Mouse (Mus musculus): ENCODE measurements around the gene Rps12.
"Not testable (repeated sequence)": the region's sequence is repeated elsewhere in the genome, so short reads cannot be mapped to it uniquely, and the experiment has no call there.

Gene Rps12

GRCm38 (mm10) chr10:23787062-23787821, at the start of gene Rps12:
TSS of gene Rps12 (minus strand) at chr10:23787275.
- DNase-seq (ENCODE audit: low spot score), result peak; percentile 99

GRCm38 (mm10) chr10:23836003-23836964, 49.2 kb upstream of the Rps12 start:
- no peak for DNase-seq (ENCODE audit: low spot score)

DNA sequence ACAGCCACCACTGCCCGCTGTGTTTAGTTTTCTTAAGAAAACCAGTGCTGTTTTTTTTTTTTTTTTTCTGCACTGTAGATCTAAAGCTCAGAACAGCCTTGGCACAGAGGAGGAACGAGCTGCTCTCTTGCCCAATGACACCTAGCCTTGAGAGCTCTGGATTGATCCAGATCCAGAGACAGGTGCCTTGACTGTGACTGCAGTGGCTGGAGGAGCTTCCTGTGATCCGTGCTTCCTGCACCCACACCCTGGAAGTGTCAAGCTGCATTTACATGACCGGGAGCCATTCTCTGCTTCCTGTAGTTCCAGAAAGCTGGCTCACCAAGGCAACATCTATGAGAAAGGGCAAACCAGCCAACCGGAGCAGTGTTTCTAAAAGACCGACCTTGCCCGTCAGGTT, 39.4 kb upstream of the Rps12 start:
- no peak for DNase-seq (ENCODE audit: low spot score)

- DNase-seq (ENCODE audit: low spot score), result no peak
Measured at GRCm38 (mm10) chr10:23816241-23816640, 29.2 kb upstream of the Rps12 start.

GRCm38 (mm10) chr10:23815168-23815567, 28.1 kb upstream of the Rps12 start:
- peak; percentile 71 for DNase-seq (ENCODE audit: low spot score)

DNA sequence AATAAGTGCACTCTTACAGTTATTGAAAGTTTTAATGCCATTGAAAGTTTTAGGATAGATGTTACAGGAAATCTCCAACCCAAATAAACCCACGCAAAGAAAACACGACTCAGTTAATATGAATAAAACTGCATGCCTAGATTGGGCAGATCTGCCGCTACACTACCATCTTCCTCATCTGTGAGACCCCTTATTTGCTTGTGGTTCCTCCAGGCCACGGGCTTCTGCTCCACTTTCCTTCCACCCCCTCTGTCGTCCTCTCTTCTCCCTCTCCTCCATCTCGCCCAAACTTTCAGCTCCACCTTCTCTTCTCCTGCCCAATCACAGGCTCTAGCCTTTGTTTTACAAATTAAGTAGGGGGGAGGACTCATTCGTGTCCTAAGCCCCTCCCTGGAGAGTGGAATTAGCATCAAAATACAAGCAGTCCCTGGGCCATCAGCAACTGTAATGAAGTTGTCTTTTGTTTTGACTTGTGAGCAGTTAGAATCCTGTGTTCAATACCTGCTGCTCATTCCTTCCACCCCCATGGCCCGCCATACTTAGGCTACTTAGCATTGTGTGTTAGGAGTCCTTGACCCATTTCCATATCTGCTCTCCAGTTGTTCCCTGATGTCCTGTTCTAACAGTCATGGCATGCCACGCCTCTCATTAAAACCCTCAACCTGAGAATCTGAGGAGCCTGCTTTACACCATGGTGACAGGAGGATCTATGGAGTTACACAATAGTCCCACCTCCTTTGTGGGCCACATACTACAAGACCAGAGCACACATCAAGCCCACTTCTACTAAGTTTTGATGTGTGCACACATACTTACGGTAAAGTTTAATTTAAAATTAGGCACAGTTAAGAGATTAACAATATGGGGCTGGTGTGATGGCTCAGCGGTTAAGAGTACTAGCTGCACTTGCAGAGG, 26.0 kb upstream of the Rps12 start:
- DNase-seq (ENCODE audit: low spot score), result no peak

DNA sequence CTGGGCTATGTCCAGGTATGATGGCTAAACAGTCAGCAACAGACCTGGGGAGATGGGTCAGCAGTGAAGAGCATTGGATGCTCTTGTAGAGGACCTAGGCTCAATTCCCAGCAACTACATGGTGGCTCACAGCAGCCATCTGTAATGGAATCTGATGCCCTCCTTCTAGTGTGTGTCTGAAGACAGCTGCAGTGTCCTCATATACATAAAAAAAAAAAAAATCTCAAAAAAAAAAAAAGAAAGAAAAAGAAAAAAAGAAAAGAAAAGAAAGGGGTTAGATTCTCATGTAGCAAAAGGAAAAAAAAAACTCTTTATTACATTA, 25.3 kb upstream of the Rps12 start:
- DNase-seq (ENCODE audit: low spot score), result no peak

DNA sequence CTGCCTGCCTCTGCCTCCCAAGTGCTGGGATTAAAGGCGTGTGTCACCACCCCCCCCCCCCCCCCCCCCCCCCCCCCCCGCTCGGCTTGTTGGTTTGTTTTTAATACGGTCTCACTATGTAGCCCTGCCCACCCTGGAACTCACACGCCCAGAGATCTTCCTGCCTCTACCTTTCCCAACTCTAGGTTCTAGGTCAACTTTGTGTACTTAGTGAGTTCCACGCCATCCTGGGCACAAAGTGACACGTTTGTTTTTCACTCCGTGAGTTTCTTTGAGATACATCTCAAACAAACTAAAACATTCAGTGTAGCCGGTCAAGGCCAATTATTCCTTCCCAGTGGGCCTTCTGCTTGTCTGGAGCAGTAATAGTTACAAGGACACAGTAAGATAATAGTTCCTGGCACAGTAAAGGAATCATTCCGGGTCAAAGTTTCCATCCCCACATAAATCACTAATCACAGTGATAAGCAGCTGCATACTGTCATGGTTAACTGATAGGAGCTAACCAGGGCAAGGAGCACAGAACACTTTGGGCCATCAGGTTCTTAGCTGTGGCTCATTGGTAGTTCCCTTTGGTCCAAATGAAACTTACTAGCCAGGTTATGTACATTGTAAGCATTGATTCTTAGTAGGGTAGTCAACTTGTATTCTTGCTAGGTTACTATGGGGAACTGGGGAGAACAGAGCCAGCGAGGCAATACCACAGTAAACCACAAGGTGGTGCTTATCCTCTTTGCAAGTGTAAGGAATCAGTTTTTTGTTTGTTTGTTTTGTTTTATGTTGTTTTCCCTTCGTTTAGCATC, 24.8 kb upstream of the Rps12 start:
- DNase-seq (ENCODE audit: low spot score), result peak; percentile 68

DNA sequence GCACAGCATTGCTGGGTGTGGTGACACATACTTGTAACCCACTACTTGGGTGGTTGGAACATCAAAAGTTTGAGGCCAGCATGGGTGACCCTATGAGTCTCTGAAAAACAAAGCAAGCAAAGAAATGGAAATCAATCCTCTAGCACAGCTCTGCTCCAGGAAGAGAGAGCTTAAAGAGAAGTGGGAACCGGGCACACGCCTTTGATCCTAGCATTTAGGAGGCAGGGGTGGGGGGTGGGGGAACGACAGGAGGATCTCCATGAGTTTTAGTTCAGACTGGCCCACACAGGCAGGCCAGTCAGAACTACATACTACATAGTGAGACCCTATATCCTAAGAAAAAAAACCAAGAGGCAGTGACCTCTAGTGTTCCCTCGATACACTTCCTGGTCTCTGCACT, 19.1 kb upstream of the Rps12 start:
- DNase-seq (ENCODE audit: low spot score), result no peak

DNA sequence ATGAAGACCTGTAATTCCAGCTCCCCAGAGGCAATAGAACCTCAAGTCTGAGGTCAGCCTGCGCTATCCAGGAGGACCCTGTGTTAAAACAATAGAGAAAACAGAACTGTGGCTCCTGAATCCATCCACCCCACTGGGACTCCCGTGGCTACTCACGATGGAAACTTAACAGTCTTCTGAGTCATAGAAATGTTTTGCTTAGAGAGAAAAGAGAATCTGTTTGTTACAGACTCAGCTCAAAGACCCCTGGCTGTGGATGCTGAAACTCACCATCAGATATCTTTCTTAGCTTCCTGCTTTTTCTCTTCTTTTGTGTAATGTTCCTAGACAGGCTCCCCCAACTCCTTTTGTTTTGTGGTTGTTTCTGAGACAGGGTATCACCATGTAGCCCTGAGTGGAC, 17.6 kb upstream of the Rps12 start:
- no peak for DNase-seq (ENCODE audit: low spot score)

DNA sequence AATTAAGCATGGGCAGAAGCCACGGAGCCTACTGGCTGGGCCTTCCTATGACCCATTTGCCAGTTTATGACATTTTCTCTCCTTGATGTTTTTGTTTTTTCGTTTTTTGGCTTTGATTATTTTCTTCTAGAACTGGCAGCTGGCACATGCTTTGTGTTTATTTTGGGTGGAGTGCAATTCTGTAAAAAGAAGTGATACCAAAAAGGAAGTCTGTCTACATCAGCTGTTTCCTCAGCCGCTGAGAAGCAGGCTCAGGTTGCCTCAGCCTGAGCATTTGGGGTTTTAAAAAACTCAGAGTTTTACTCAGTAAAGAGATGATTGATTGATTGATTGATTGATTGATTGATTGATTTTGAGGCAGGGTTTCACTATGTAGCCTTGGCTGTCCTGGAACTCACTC, 15.8 kb upstream of the Rps12 start:
- DNase-seq (ENCODE audit: low spot score), result no peak

- DNase-seq (ENCODE audit: low spot score), result no peak
Measured at GRCm38 (mm10) chr10:23799933-23800332, 12.9 kb upstream of the Rps12 start.

DNA sequence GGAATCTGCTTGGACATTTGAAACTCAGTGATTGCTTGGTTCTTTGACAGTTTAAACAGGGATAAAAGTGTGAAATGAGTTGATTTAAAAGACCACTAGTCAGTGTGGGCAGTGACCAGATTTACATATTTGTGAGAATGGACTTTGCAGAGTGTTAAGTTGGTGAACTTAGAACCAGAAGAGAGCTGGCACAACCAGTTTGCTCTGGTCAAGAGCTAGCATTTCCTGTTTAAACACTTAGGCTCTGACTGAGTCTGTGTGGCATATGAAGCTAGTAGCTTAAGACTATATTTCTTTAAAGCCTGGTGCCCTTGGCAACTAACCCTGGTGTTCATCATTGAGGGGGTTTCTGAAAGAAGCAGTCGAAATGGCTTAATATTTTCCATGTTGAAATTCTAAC, 11.1 kb upstream of the Rps12 start:
- DNase-seq (ENCODE audit: low spot score), result no peak

DNA sequence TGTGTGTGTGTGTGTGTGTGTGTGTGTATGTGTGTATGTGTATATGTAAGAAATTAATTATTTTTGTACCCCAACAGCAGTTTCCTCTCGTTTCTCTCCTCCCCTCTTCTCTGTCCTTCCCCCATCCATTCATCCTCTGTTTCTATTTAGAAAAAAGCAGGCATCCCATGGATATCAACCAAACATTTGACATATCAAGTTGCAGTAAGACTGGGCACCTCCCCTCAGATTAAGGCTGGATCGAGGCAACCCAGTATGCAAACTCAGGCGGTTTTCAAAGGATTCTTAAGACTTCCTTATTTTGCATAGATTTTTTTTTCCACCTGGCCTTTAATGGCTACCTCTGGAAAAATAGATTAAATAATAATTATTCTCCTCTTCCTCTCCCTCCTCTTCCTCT, 10.5 kb upstream of the Rps12 start:
- no peak for DNase-seq (ENCODE audit: low spot score)

DNA sequence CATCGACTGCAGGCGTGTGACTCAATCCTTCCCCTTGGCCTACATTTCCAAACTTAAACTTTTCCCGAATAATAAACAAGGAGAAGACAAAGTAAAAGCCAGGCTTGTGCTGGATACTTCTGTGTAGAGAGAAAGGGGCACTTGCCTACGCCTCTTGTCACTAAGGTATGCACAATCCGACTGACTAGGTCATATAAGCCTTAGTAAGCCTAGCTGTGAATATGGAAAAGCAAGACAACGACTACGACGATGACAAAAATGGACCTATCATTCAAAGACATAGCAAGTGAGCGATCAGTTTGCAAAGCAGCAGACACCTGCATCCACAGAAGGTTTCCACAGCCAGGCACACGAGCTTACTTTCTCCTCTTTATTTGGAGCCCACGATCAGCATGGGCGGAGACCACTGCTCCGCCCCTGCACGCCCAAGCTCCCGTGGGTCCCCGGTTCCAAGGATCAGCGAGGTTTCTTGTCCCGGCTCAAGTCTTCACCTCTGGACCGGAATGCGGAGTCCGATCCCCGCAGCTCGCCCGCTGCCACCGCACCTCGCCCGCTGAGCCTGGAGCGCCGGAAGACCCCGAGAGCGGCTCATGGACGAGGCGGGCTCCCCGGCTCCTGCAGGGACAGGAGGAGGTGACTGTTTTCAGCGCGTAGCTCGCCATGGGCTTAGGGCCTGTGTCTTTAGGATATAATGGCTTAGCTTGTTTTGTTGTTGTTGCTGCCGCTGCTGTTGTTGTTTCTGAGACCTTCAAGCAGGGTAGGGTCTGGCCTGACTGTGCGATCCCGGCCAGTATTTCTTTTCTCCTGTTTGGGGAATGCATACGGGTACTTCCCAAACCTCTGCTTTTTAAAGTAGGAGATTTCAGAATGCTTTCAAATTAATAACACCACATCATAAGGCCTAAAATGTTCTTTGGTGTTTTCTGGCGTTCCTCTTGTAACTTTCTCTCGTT, 9.8 kb upstream of the Rps12 start, which contains the start of gene Slc18b1:
Gene Slc18b1, plus strand, starts transcription at position 436 of the 953 bp plus-strand sequence.
- DNase-seq (ENCODE audit: low spot score), result peak; percentile 29

DNA sequence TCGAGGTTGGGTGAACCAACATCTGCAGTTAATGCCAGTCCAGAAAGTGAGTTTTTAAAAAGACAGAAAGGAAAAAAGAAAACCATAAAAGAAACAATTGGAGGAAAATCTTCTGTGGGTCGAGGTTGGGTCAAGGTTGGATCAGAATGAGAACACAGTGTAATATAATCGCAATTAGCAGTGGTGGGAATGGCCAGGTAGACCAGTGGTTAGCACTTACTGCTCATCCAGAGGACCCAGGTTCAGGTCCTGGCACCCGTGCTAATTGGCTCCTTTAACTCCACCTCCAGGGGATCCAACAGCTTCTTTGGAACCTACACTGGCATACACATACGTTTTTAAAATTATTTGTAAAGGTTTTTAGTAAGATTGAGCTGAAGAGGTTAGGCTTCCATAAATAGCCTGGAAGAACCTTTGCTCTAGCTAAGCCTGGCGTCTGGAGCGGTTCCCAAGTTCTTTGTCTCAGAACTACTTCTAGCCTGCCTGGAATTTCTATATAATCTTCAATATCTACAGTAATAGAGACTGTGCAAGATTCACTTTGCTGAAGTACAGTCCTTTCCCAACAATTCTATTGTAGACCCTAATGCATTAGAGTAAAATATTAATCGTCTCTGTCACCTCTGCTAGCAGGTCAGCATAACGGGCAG, 8.9 kb upstream of the Rps12 start:
- DNase-seq (ENCODE audit: low spot score), result no peak

DNA sequence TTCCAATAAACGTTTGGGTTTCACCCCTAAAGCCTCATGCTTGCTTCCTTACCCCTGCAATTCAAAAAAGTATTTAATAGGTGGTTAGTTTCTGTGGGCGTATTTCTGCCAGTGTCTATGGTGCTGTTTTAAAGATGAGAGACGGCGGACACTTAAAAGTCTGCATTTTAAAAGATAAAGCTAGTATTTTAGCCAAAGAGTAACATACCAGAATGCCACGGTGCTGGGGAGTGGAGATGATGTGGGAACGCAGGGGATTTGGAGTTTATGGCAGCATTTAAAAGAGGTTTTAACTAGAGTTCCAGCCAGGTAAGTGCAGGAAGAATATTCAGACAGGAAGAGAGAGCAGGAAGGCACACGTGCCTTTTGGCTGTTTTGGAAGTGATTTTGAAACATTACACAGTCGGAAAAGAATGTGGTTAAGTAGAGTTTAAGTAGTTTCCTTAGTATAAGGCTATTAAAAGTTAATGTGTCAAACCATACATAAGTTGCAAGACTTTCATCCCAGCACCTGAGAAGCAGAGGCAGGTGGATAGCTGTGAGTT, 1.1 kb upstream of the Rps12 start:
- no peak for DNase-seq (ENCODE audit: low spot score)

- DNase-seq (ENCODE audit: low spot score), result not testable (repeated sequence)
Measured at GRCm38 (mm10) chr10:23786631-23787038, 440 bp downstream of the Rps12 start.

DNA sequence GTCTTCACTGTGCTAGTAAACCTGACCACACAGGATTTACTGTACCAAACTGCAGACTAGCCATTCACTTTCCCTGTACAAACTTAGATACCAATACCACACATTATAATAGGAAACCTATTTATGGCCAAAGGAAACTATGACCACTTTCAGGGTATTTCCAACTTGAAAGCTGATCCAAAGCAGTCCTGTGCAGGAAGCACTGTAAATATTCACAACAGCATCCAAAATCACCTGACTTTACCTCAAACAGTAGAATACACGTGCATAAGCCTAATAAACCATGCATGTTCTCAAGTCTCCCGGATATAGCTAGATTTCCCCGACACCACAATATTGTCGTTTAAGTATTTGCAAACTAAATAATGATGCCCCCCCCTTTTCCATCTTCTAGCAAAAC, 1.0 kb downstream of the Rps12 start:
- DNase-seq (ENCODE audit: low spot score), result no peak
